Mouse (Mus musculus) neural tube, embryonic 13.5 days (tissue): ENCODE data around the gene Avil. TPM values are rescaled to one million over a fixed set of nuclear protein-coding genes. Genes with fewer than 3 reads are reported as not detected.
"Not testable (repeated sequence)": the region's sequence is repeated elsewhere in the genome, so short reads cannot be mapped to it uniquely, and the experiment has no call there.

ENCODE experiments used
- ATAC-seq: fragments of 200-750 bp; cut with Nextera tagmentation; 2 replicates; pipeline ENCODE4 v1.8.0; 2017; ENCODE audit warnings: low read depth, mild to moderate bottlenecking, moderate TSS enrichment, moderate library complexity
- H3K27ac ChIP-seq: fragments of 300-500 bp; sonication (generic); replicated peaks from 2 replicates; pipeline ENCODE4 v1.5.1; 2015; ENCODE audit warnings: moderate library complexity, mild to moderate bottlenecking, inconsistent platforms
- H3K27me3 ChIP-seq: fragments of 300-500 bp; sonication (generic); 2 replicates; pipeline ENCODE4 v1.6.1; 2015; ENCODE audit warnings: mild to moderate bottlenecking, inconsistent platforms
- H3K36me3 ChIP-seq: fragments of 300-500 bp; sonication (generic); 2 replicates; pipeline ENCODE4 v1.6.1; 2015; ENCODE audit warnings: mild to moderate bottlenecking, inconsistent platforms
- H3K4me1 ChIP-seq: fragments of 300-500 bp; sonication (generic); replicated peaks from 2 replicates; pipeline ENCODE4 v1.6.1; 2015; ENCODE audit warnings: inconsistent platforms
- H3K4me2 ChIP-seq: fragments of 300-500 bp; sonication (generic); 2 replicates; pipeline ENCODE4 v1.6.1; 2015; ENCODE audit warnings: inconsistent platforms, mild to moderate bottlenecking, moderate library complexity
- H3K4me3 ChIP-seq: fragments of 300-500 bp; sonication (generic); 2 replicates; pipeline ENCODE4 v1.5.1; 2015; ENCODE audit warnings: mild to moderate bottlenecking, inconsistent platforms
- H3K9ac ChIP-seq: fragments of 300-500 bp; sonication (generic); 2 replicates; pipeline ENCODE4 v1.6.1; 2015; ENCODE audit warnings: moderate library complexity, mild to moderate bottlenecking, inconsistent platforms
- H3K9me3 ChIP-seq: fragments of 300-500 bp; sonication (generic); 2 replicates; pipeline ENCODE4 v1.6.1; 2016; ENCODE audit warnings: inconsistent platforms
- WGBS: fragments of 180-500 bp; shearing (Covaris S2); methylation state at CpG from one replicate; pipeline ENCODE4 v1.1.7; 2015; 5-methylcytosine and 5-hydroxymethylcytosine counted together
- polyA plus RNA-seq: library from polyadenylated mRNA; unstranded; fragments of >200 nt; fragmentation: Nextera tagmentation; extraction: Ambion mirVana; gene quantifications from 2 replicates; pipeline ENCODE4 v1.2.1, GENCODE M21; 2015

The Avil gene
- polyA plus RNA-seq, 1 experiment from 2014 or later = 36.0 TPM

GRCm38 (mm10) chr10:127056490-127056889 is 56.0 kb downstream of the Avil start:
- no peak overlapping the region for H3K27ac ChIP-seq
- H3K4me1 ChIP-seq = peaks cover 58% of the 10 kb centered on the region
- no peak overlapping the region for H3K4me2 ChIP-seq
- no peaks in the 10 kb centered on the region for H3K9me3 ChIP-seq
- H3K9ac ChIP-seq = no peak overlapping the region
- peaks cover 48% of the 10 kb centered on the region for H3K36me3 ChIP-seq
- no peak overlapping the region for H3K4me3 ChIP-seq
- ATAC-seq = no peak
- H3K27me3 ChIP-seq = peaks cover 20% of the 10 kb centered on the region
- WGBS = 88% methylated on average over 20 of the region's 20 CpGs

- H3K9ac ChIP-seq = peak overlapping the region; percentile 99
- no peaks in the 10 kb centered on the region for H3K9me3 ChIP-seq
- 0 out of 2 replicates have a peak overlapping the region, but pooled peaks have one; percentile 98 for H3K27ac ChIP-seq
- 0 out of 2 replicates have a peak, but pooled peaks cover 4% of the 10 kb centered on the region for H3K27me3 ChIP-seq
- WGBS = under 1% methylated on average over 9 of the region's 9 CpGs
- peaks cover 45% of the 10 kb centered on the region for H3K36me3 ChIP-seq
- no peak for ATAC-seq
- H3K4me2 ChIP-seq = peak overlapping the region; percentile 87
- H3K4me1 ChIP-seq = peaks cover 68% of the 10 kb centered on the region
- H3K4me3 ChIP-seq = peak overlapping the region; percentile 90
Observed at GRCm38 (mm10) chr10:127058161-127058560, 57.7 kb downstream of the Avil start.

GRCm38 (mm10) chr10:127058708-127059107 is 58.2 kb downstream of the Avil start:
- Histone ChIP-seq H3K27ac (peak overlapping the region; percentile 98), H3K4me1 (peaks cover 68% of the 10 kb centered on the region)
- WGBS = 4% methylated on average over 8 of the region's 8 CpGs

GRCm38 (mm10) chr10:127059174-127059967 is 58.9 kb downstream of the Avil start:
- Histone ChIP-seq H3K4me3 (peak overlapping the region; percentile 90), H3K4me1 (peaks cover 69% of the 10 kb centered on the region), H3K9me3 (no peaks in the 10 kb centered on the region), H3K4me2 (peak overlapping the region; percentile 87), H3K36me3 (peaks cover 33% of the 10 kb centered on the region), H3K27me3 (no peaks in the 10 kb centered on the region), H3K9ac (peak overlapping the region; percentile 99), H3K27ac (peak overlapping the region; percentile 98)
- under 1% methylated on average over 56 of the region's 92 CpGs for WGBS
- no peak; the same call in 1 of the 2 replicates for ATAC-seq

More at GRCm38 (mm10) chr10:127058708-127059107, 58.2 kb downstream of the Avil start:
- ATAC-seq = no peak
- H3K9me3 ChIP-seq = no peaks in the 10 kb centered on the region
- peak overlapping the region; percentile 99 for H3K9ac ChIP-seq
- H3K36me3 ChIP-seq = peaks cover 40% of the 10 kb centered on the region
- 0 out of 2 replicates have a peak, but pooled peaks cover under 1% of the 10 kb centered on the region for H3K27me3 ChIP-seq
- H3K4me2 ChIP-seq = peak overlapping the region; percentile 87
- H3K4me3 ChIP-seq = peak overlapping the region; percentile 90

GRCm38 (mm10) chr10:127059968-127060916 is 59.7 kb downstream of the Avil start, which contains the start of gene March9:
Gene March9, minus strand, starts transcription at chr10:127060184.
- under 1% methylated on average over 27 of the region's 72 CpGs for WGBS
- peak within 1 kb of the TSS; percentile 99 for H3K9ac ChIP-seq
- H3K27me3 ChIP-seq = no peaks in the 10 kb centered on the region
- peaks cover 69% of the 10 kb centered on the region for H3K4me1 ChIP-seq
- H3K9me3 ChIP-seq = no peaks in the 10 kb centered on the region
- H3K36me3 ChIP-seq = peaks cover 31% of the 10 kb centered on the region
- H3K4me3 ChIP-seq = peak within 1 kb of the TSS; percentile 90
- peak within 1 kb of the TSS; percentile 98 for H3K27ac ChIP-seq
- peak; percentile 37 for ATAC-seq
- H3K4me2 ChIP-seq = peak within 1 kb of the TSS; percentile 87

GRCm38 (mm10) chr10:127061085-127061484 is 60.6 kb downstream of the Avil start:
- H3K9ac ChIP-seq = peak overlapping the region; percentile 99
- no peak for ATAC-seq
- peak overlapping the region; percentile 98 for H3K27ac ChIP-seq
- H3K36me3 ChIP-seq = peaks cover 31% of the 10 kb centered on the region
- peak overlapping the region; percentile 90 for H3K4me3 ChIP-seq
- H3K4me2 ChIP-seq = peak overlapping the region; percentile 87
- no peaks in the 10 kb centered on the region for H3K9me3 ChIP-seq
- H3K27me3 ChIP-seq = no peaks in the 10 kb centered on the region
- WGBS = 24% methylated on average over 5 of the region's 5 CpGs
- H3K4me1 ChIP-seq = peaks cover 69% of the 10 kb centered on the region

GRCm38 (mm10) chr10:127061513-127061912 is 61.0 kb downstream of the Avil start:
- 77% methylated on average over 2 of the region's 2 CpGs for WGBS
- no peaks in the 10 kb centered on the region for H3K27me3 ChIP-seq
- H3K4me3 ChIP-seq = peak overlapping the region; percentile 90
- peak overlapping the region; percentile 98 for H3K27ac ChIP-seq
- no peak for ATAC-seq
- no peaks in the 10 kb centered on the region for H3K9me3 ChIP-seq
- peak overlapping the region; percentile 87 for H3K4me2 ChIP-seq
- H3K36me3 ChIP-seq = peaks cover 31% of the 10 kb centered on the region
- H3K4me1 ChIP-seq = peaks cover 68% of the 10 kb centered on the region
- H3K9ac ChIP-seq = peak overlapping the region; percentile 99

- not testable (repeated sequence) for H3K27ac ChIP-seq, ATAC-seq, H3K27me3 ChIP-seq, H3K9ac ChIP-seq, H3K9me3 ChIP-seq, H3K4me2 ChIP-seq, H3K4me3 ChIP-seq
- peaks cover 71% of the 10 kb centered on the region for H3K4me1 ChIP-seq
- 91% methylated on average over 4 of the region's 4 CpGs for WGBS
- peaks cover 31% of the 10 kb centered on the region for H3K36me3 ChIP-seq
Observed at GRCm38 (mm10) chr10:127062101-127062500, 61.6 kb downstream of the Avil start.

- Histone ChIP-seq H3K4me1 (peaks cover 70% of the 10 kb centered on the region), H3K36me3 (peaks cover 31% of the 10 kb centered on the region), H3K27ac (peak overlapping the region; percentile 79), H3K9ac (no peak overlapping the region), H3K27me3 (no peaks in the 10 kb centered on the region), H3K9me3 (no peaks in the 10 kb centered on the region), H3K4me3 (no peak overlapping the region), H3K4me2 (peak overlapping the region; percentile 47; the same call in 1 of the 2 replicates)
- no peak for ATAC-seq
- 86% methylated on average over 5 of the region's 5 CpGs for WGBS
Observed at GRCm38 (mm10) chr10:127062503-127062902, 62.0 kb downstream of the Avil start.

- peaks cover 38% of the 10 kb centered on the region for H3K36me3 ChIP-seq
- WGBS = under 1% methylated on average over 46 of the region's 46 CpGs
- peak within 1 kb of the TSS; percentile 82 for H3K4me2 ChIP-seq
- H3K9me3 ChIP-seq = no peaks in the 10 kb centered on the region
- H3K9ac ChIP-seq = peak within 1 kb of the TSS; percentile 99
- H3K27me3 ChIP-seq = no peaks in the 10 kb centered on the region
- H3K27ac ChIP-seq = peak within 1 kb of the TSS; percentile 91
- ATAC-seq = peak; percentile 86
- H3K4me3 ChIP-seq = peak within 1 kb of the TSS; percentile 89
- peaks cover 68% of the 10 kb centered on the region for H3K4me1 ChIP-seq
Observed at GRCm38 (mm10) chr10:127063239-127063872, 62.8 kb downstream of the Avil start, which contains the start of gene Cdk4. Gene Cdk4, plus strand, starts transcription at chr10:127063534.
